Mouse (Mus musculus) cerebellum, adult 2 months (tissue): Measurements from ENCODE around the gene Slc38a8.

Experiments
- CTCF ChIP-seq: fragments of 200-500 bp; IDR thresholded peaks from 2 replicates; pipeline ENCODE4 v1.5.1; 2011; ENCODE audit warnings: low read depth, mild to moderate bottlenecking, control low read depth, low read length, moderate library complexity, borderline replicate concordance; ENCODE audit not compliant: insufficient read depth
- POLR2A ChIP-seq: fragments of 200-500 bp; IDR thresholded peaks from 2 replicates; pipeline ENCODE4 v1.6.1; 2011; ENCODE audit warnings: low read length, control low read depth, borderline replicate concordance; ENCODE audit not compliant: insufficient read depth

- TF ChIP-seq POLR2A (no peak), CTCF (no peak)
Measured at GRCm38 (mm10) chr8:119502111-119502510, 613 bp upstream of the Slc38a8 start.
